Mouse (Mus musculus) kidney, embryonic 14.5 days (tissue): ENCODE measurements around the gene Stra6. TPM values are rescaled to one million over a fixed set of nuclear protein-coding genes. Genes with fewer than 3 reads are reported as not detected.
A peak's percentile ranks its signal among the peaks of the same experiment; 100 is the strongest.

Source experiments
- ATAC-seq: fragments of 200-750 bp; cut with Nextera tagmentation; 2 replicates; pipeline ENCODE4 v1.8.0; 2017; ENCODE audit warnings: moderate number of reproducible peaks, mild to moderate bottlenecking, moderate TSS enrichment, moderate library complexity; ENCODE audit not compliant: low FRiP score, low TSS enrichment
- H3K27ac ChIP-seq: fragments of 300-500 bp; sonication (generic); 2 replicates; pipeline ENCODE4 v1.5.1; 2014; ENCODE audit warnings: low read depth, mild to moderate bottlenecking, low read length, moderate library complexity, mixed read lengths
- H3K27me3 ChIP-seq: fragments of 300-500 bp; sonication (generic); 2 replicates; pipeline ENCODE4 v1.6.1; 2014; ENCODE audit warnings: mild to moderate bottlenecking, low read length; ENCODE audit not compliant: control insufficient read depth, insufficient read depth
- H3K36me3 ChIP-seq: fragments of 300-500 bp; sonication (generic); 2 replicates; pipeline ENCODE4 v1.6.1; 2014; ENCODE audit warnings: low read length, mixed read lengths; ENCODE audit not compliant: control insufficient read depth, insufficient read depth
- H3K4me1 ChIP-seq: fragments of 300-500 bp; sonication (generic); 2 replicates; pipeline ENCODE4 v1.6.1; 2014; ENCODE audit warnings: low read length, mixed read lengths; ENCODE audit not compliant: control insufficient read depth, insufficient read depth
- H3K4me2 ChIP-seq: fragments of 300-500 bp; sonication (generic); replicated peaks from 2 replicates; pipeline ENCODE4 v1.6.1; 2014; ENCODE audit warnings: low read depth, mild to moderate bottlenecking, low read length
- H3K4me3 ChIP-seq: fragments of 300-500 bp; sonication (generic); 2 replicates; pipeline ENCODE4 v1.5.1; 2014; ENCODE audit warnings: mild to moderate bottlenecking, low read length
- H3K9ac ChIP-seq: fragments of 300-500 bp; sonication (generic); 2 replicates; pipeline ENCODE4 v1.6.1; 2014; ENCODE audit warnings: low read depth, mild to moderate bottlenecking, low read length, moderate library complexity
- H3K9me3 ChIP-seq: fragments of 300-500 bp; sonication (generic); 2 replicates; pipeline ENCODE4 v1.6.1; 2016; ENCODE audit warnings: low read length; ENCODE audit not compliant: control insufficient read depth
- WGBS: fragments of 180-500 bp; shearing (Covaris S2); extraction: QIAGEN DNeasy Blood & Tissue Kit; methylation state at CpG from one replicate; pipeline ENCODE4 v1.1.7; 2014; 5-methylcytosine and 5-hydroxymethylcytosine counted together
- polyA plus RNA-seq: library from polyadenylated mRNA; unstranded; fragments of >200 nt; fragmentation: Nextera tagmentation; extraction: Ambion mirVana; gene quantifications from 2 replicates; pipeline ENCODE4 v1.2.1, GENCODE M21; 2014

Gene Stra6
- polyA plus RNA-seq, 1 experiment from 2014 or later = 39.2 TPM

DNA sequence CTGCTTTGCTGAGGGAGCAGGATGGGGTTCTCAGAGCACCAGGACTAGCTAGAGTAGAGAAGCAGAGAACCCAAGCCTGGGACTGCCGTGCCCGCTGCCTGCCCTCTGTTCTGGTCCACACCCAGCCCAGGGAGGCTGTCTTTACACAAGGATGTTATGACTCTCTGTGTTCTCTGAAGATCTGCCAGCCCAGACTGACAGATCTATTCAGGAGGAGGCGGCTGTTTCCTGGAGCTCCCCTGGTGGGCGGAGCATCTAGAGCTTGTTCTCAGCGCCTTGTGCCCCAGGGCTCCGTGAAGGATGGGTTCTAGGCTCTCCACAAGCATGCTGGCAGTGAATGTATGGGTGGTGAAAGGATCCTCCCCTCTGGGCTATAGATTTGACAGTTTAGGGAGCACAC, 76.4 kb downstream of the Stra6 start:
- peaks cover 49% of the 10 kb centered on the region for H3K4me1 ChIP-seq

DNA sequence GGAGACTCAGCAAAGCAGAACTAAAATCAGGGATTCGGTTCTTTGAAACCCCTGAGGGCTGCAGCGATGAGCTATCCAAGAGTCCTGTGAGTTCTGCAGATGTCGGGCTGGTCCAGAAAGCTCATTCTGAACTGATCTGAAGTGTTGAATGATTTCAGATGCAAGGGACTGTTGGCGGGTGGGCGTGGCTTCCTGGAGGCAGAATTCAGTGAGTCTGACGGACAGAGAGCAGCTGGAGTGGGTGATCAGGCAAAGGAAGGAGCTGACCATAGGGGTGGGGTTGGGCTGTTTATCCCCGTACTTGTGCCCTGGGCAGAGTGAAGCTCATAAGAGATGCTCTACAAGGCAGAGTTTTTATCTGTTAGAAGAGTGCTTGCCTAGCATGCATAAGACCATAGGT, 79.8 kb downstream of the Stra6 start:
- peaks cover 29% of the 10 kb centered on the region for H3K4me1 ChIP-seq

More for the DNA sequence above, 76.4 kb downstream of the Stra6 start:
- no peaks in the 10 kb centered on the region for H3K9me3 ChIP-seq
- 46% methylated on average over 6 of the region's 6 CpGs for WGBS
- H3K4me3 ChIP-seq = no peak overlapping the region
- no peak overlapping the region for H3K4me2 ChIP-seq
- no peak overlapping the region for H3K27ac ChIP-seq
- H3K9ac ChIP-seq = no peak overlapping the region
- no peak for ATAC-seq
- no peaks in the 10 kb centered on the region for H3K27me3 ChIP-seq
- peaks cover 12% of the 10 kb centered on the region; the same call in 1 of the 2 replicates for H3K36me3 ChIP-seq

DNA sequence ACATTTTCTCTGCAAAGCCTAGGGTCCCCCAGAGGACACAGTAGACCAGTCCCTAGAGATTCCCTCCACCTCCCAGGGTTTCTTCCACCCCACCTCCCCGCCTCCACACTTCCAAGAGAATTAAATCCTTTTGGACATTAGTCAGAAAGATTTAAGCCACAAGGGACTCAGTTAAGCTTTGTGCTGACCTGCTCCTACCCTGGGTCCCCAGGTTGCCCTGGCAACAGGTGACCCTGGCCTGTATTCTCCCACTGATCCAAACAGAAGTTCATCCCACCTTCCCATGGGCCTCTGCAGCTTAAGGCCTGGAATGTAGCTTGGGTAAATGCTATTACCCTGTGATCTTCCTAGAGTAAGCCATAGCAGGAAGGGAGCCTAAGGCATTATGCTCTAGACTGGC, 81.1 kb downstream of the Stra6 start:
- Histone ChIP-seq H3K4me2 (no peak overlapping the region), H3K9me3 (no peaks in the 10 kb centered on the region), H3K27ac (no peak overlapping the region), H3K36me3 (peaks cover 17% of the 10 kb centered on the region; the same call in 1 of the 2 replicates), H3K4me3 (no peak overlapping the region), H3K9ac (no peak overlapping the region), H3K4me1 (peaks cover 29% of the 10 kb centered on the region), H3K27me3 (no peaks in the 10 kb centered on the region)
- WGBS = 41% methylated on average over 1 of the region's 1 CpGs
- peak; percentile 25; the same call in 1 of the 2 replicates for ATAC-seq

More for the DNA sequence above, 79.8 kb downstream of the Stra6 start:
- WGBS = 34% methylated on average over 7 of the region's 7 CpGs
- ATAC-seq = no peak
- H3K27ac ChIP-seq = peak overlapping the region; percentile 25; the same call in 1 of the 2 replicates
- no peaks in the 10 kb centered on the region for H3K27me3 ChIP-seq
- no peaks in the 10 kb centered on the region for H3K9me3 ChIP-seq
- H3K36me3 ChIP-seq = peaks cover 17% of the 10 kb centered on the region; the same call in 1 of the 2 replicates
- no peak overlapping the region for H3K4me3 ChIP-seq
- no peak overlapping the region for H3K9ac ChIP-seq
- H3K4me2 ChIP-seq = no peak overlapping the region

DNA sequence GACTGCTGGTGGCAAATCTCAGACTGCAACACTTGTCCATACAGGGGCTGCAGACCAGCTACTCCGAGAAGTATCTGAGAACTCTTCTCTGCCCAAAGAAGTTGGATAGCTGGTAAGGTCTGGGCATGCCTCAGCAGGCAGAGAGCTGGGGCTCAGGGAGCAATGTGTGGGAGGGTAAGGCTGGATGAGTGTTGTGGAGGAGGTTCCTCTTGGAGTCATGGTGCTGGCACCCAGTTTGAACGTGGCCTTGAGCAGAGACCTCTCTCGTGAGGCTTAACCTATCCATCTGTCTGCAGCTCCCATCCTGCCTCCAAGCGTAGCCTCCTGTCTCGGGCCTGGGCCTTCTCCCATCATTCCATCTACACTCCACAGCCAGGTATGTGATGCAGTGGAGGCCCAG, 81.8 kb downstream of the Stra6 start:
- peaks cover 22% of the 10 kb centered on the region for H3K4me1 ChIP-seq
- H3K9ac ChIP-seq = no peak overlapping the region
- no peak overlapping the region for H3K27ac ChIP-seq
- peak; percentile 12; the same call in 1 of the 2 replicates for ATAC-seq
- no peaks in the 10 kb centered on the region for H3K27me3 ChIP-seq
- 50% methylated on average over 5 of the region's 5 CpGs for WGBS
- no peaks in the 10 kb centered on the region for H3K9me3 ChIP-seq
- no peak overlapping the region for H3K4me2 ChIP-seq
- peaks cover 15% of the 10 kb centered on the region; the same call in 1 of the 2 replicates for H3K36me3 ChIP-seq
- no peak overlapping the region for H3K4me3 ChIP-seq

DNA sequence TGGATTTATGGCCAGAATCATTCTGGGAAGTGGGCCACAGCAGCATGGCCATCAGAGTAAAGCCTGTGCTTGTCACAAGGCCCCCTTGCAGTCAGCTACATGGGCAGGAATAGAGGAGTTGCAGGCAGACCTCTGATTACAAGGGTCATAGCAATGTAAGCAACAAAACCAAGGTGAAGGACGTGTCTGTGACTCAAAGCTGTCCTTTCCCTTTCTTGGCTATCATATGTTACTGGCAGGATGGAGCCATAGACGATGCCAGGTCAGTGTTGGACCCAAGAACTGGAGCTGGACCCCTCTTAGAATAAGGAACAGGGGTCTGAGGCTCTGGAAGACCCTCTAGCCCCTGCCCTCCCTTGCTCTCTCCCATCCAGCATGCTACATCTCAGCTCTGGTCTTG, 85.2 kb downstream of the Stra6 start:
- peaks cover 15% of the 10 kb centered on the region for H3K4me1 ChIP-seq
- 78% methylated on average over 2 of the region's 2 CpGs for WGBS
- no peak overlapping the region for H3K9ac ChIP-seq
- no peak overlapping the region for H3K4me2 ChIP-seq
- H3K27ac ChIP-seq = no peak overlapping the region
- no peak overlapping the region for H3K4me3 ChIP-seq
- peaks cover 34% of the 10 kb centered on the region for H3K36me3 ChIP-seq
- no peak for ATAC-seq
- no peaks in the 10 kb centered on the region for H3K9me3 ChIP-seq
- H3K27me3 ChIP-seq = no peaks in the 10 kb centered on the region

DNA sequence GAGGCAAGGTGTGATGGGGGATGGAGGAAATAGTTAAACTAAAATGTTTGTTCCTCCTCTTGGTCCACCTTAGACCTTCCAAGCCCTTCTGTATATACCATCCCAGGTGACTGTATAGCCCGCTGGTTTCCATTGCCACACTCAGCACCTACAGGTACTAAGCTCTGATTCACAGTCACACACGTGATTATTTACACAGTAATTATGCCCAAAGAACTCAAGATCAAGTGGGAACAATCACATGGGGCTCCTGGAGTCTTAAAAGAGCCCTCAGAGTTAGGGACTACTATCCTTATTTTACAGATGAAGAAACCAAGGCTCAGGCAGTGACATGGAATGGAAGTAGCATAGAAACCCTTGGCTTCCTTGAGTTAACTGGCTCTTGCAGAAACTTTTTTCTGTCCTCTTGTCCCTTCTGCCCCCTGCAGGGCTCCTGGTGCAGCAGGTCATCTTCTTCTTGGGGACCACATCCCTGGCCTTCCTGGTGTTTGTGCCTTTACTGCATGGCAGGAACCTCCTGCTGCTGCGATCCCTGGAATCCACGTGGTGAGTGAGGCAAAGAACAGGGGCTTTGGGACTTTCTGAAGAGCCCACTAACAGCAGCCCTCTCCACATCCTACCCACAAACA, 87.3 kb downstream of the Stra6 start:
- Histone ChIP-seq H3K27me3 (no peaks in the 10 kb centered on the region), H3K9ac (no peak overlapping the region), H3K9me3 (no peaks in the 10 kb centered on the region), H3K27ac (no peak overlapping the region), H3K4me1 (peaks cover 10% of the 10 kb centered on the region; the same call in 1 of the 2 replicates), H3K36me3 (peaks cover 38% of the 10 kb centered on the region), H3K4me2 (no peak overlapping the region), H3K4me3 (no peak overlapping the region)
- ATAC-seq = no peak
- 82% methylated on average over 4 of the region's 4 CpGs for WGBS

DNA sequence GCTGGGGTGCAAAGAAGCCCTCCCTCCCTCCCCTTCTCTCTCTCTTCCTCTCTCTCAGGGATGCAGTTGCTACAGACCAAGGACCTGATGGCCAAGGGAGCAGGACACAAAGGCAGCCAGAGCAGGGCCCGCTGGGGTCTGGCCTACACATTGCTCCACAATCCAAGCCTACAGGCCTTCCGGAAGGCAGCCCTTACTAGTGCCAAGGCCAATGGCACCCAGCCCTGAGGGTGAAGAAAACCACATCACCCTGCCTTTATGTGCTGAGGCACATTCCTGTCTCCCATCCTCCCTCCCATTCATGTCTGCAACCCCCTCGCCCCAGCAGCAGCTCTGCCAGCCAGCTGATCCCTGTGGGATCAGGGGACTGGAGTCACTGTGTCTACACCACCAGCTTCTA, 89.5 kb downstream of the Stra6 start:
- 89% methylated on average over 3 of the region's 3 CpGs for WGBS
- H3K4me1 ChIP-seq = peaks cover 23% of the 10 kb centered on the region; the same call in 1 of the 2 replicates
- ATAC-seq = no peak
- no peak overlapping the region for H3K9ac ChIP-seq
- H3K4me2 ChIP-seq = no peak overlapping the region
- peak overlapping the region; percentile 59; the same call in 1 of the 2 replicates for H3K27ac ChIP-seq
- H3K27me3 ChIP-seq = no peaks in the 10 kb centered on the region
- H3K9me3 ChIP-seq = no peaks in the 10 kb centered on the region
- H3K36me3 ChIP-seq = peaks cover 37% of the 10 kb centered on the region
- no peak overlapping the region for H3K4me3 ChIP-seq

DNA sequence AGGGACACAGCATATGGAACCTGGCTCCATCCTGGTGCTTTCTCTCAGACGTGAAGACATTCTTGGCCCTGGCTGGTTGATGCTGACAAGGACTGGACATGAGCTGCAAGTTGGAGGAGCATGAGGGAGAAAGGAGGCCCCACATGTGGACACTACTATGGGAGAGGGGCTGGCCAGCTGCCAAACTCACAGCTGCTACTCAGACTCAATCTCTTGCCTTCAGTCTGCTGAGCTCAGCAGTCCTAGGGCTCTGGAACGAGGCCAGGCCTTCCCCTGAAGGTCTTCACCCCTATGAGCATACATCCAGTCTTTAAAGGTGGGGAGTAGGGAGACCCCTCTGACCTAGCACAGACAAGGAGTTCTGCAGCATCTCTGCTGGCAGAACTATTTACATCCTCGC, 91.8 kb downstream of the Stra6 start:
- H3K27me3 ChIP-seq = no peaks in the 10 kb centered on the region
- no peaks in the 10 kb centered on the region for H3K9me3 ChIP-seq
- H3K4me2 ChIP-seq = no peak overlapping the region
- peaks cover 33% of the 10 kb centered on the region for H3K36me3 ChIP-seq
- peak; percentile 32; the same call in 1 of the 2 replicates for ATAC-seq
- WGBS = 39% methylated on average over 3 of the region's 3 CpGs
- no peak overlapping the region for H3K4me3 ChIP-seq
- H3K27ac ChIP-seq = peak overlapping the region; percentile 56; the same call in 1 of the 2 replicates
- peaks cover 40% of the 10 kb centered on the region for H3K4me1 ChIP-seq
- no peak overlapping the region for H3K9ac ChIP-seq

DNA sequence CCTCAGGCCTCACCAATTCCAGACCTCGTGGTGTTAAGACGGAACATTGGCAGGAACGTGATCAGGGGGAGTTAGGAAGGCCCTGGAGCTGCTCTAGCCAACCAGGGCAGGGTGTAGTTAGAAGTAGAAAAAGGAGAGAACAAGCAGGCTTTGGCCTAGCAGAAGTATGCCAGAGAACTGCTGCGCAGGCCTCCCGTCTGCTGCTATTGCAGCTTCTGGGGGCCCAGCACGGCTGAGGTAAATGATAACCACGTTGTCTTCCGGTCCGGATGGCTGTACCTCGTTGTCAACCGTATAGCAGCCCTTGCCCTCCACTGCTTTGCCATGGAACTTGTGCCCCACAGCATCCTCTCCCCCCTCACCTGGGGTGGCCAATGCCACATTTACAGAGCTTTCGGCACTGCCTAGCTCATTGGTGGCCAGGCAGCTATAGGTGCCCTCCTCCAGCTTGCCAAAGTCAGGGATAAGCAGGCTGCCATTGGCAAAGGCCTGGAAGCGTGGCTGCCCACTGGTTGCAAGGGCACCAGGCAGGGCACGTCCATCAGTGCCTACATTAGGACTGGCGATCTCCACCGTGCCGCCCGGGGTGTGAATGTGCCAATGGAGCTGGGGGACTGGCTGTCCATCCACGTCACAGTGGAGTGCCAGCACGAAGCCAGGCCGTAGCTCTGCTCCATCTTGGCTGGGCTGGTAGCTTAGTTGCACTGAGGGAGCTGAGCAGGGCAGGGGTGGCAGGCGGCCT, 93.4 kb downstream of the Stra6 start:
- ATAC-seq = no peak
- peak overlapping the region; percentile 90; the same call in 1 of the 2 replicates for H3K27ac ChIP-seq
- no peaks in the 10 kb centered on the region for H3K27me3 ChIP-seq
- H3K4me1 ChIP-seq = peaks cover 43% of the 10 kb centered on the region
- peak overlapping the region; percentile 58 for H3K4me2 ChIP-seq
- H3K4me3 ChIP-seq = peak overlapping the region; percentile 24
- H3K9ac ChIP-seq = peak overlapping the region; percentile 54; the same call in 1 of the 2 replicates
- WGBS = 84% methylated on average over 22 of the region's 22 CpGs
- H3K36me3 ChIP-seq = peaks cover 20% of the 10 kb centered on the region; the same call in 1 of the 2 replicates
- no peaks in the 10 kb centered on the region for H3K9me3 ChIP-seq
